Mouse (Mus musculus): Measurements from ENCODE around the gene Dpm3. TPM values are rescaled to one million over a fixed set of nuclear protein-coding genes. Genes with fewer than 3 reads are reported as not detected.

Dpm3 gene
- 152 TPM for polyA plus RNA-seq (2014; fragmentation: Illumina TruSeq; extraction: RNeasy Lipid Tissue Mini Kit (QIAGEN cat#74804); ENCODE audit: low read depth, low replicate concordance)

DNA sequence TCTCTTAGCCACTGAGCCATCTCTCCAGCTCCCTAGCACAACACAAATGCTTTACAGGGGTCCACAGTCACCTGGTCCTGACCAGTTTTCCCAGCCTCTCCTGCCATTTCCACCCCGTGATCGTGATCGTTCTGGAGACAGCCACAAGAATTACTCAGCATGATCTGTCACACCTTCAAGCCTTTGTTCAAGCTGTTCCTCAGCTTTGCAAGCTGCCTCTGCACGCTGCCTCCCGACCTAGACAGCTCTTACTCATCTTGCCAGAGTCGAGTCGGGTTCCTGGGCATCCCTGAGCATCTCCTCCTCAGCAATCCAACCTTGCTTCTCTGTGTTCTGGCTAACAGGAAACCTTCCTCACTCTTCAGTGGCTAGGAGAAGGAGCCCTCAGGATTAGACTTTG, at the start of gene Dpm3:
Gene Dpm3, plus strand, starts transcription at position 283 of the 400 bp plus-strand sequence.

DNA sequence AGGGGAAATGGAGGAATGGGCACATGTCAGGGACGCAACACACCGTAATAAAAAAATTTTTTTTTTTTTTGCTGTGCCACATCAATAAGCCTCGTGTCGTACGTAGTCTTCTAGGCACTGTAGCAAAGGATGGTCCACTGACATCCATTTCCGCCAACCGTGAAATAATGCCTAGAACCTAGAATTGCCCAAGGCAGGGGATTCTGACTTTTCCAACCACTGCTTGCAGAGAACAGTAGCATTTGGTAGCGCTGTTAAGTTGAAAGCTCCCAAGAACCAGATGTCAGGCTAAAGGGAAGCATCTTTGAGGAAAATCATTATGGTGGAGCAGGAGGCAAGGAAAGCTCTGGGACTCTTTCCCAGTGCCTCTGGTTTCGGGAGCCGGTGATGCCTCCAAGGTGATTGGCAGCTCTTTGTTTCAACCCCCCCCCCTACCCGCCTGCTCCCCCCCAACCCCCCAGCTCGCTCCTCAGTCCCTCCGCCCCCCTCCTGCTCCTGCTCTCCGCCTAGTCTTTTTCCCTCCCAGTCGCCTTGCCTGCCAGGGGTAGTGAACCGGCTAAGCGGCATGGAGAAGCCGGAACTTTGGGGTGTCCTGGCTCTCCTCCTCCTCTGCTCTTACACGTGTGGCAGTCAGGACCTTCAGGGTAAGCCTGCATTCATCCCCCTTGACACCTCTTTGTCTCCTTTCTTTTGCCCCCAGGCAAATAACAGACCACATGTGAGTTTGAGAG, 44.3 kb upstream of the Dpm3 start, which contains the start of gene Thbs3:
Gene Thbs3, plus strand, starts transcription at position 500 of the 731 bp plus-strand sequence.

DNA sequence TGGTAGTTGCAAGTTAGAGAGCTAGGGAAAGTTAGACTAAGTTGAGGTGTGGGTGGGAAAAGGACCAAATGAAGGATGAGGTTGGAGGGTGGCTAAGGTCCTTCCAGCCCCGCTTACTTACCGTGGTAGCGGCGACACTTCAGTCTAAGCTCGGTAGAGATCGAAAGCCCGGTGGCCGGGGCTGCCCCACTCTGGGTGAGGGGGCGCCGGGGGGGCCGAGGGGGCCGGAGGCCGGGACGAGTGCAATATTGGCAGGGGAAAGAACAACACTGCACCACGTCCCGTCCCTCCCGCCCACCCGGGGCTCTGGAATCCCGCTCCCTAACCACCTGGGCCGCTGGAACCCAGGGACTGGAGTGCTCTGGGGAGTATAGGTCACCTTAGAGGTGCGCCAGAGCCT, 32.3 kb upstream of the Dpm3 start, which contains the start of gene Mtx1:
Gene Mtx1, minus strand, starts transcription at position 189 of the 400 bp plus-strand sequence.

DNA sequence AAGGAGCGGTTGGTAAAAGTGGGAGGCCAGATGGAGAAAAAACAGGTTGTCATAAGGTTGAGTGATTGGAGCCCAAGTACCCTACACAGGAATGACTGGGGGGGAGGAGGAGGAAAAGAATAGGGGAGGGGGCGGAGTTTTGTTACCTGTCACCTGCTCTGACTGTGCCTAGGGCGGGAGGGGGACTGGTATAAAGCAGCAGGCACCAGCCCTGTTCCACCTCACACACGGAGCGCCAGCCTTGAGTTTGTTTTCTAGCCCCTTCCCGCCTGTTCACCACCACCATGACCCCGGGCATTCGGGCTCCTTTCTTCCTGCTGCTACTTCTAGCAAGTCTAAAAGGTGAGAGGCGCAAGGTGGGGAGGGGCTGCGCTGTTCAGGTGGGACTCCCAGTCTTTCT, 30.3 kb upstream of the Dpm3 start, which contains the start of gene Muc1:
Gene Muc1, plus strand, starts transcription at position 222 of the 400 bp plus-strand sequence.

DNA sequence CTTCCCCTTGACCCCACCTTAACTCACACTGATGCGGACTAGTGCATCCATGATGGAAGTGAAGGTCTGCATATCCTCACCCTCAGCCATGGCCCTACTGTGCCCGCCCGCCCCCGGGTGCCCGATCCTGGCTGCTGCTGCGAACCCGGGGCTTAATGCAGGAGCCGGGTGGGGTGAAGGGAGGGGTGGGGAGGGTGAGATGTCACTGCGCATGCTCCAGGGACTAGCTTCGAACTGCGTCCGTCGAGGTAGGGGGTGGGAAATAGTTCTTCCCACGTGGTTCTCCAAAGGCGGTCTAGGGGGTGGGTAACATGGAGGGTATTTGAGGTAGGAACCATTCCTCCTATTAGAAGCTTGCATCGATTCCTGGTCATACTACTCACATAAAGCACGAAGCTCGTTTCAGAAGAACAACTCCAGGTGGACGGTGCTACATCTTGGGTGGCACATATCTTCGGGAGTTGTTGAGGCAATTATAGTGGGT, 13.4 kb upstream of the Dpm3 start, which contains the start of gene Krtcap2:
Gene Krtcap2, plus strand, starts transcription at position 279 of the 484 bp plus-strand sequence.

DNA sequence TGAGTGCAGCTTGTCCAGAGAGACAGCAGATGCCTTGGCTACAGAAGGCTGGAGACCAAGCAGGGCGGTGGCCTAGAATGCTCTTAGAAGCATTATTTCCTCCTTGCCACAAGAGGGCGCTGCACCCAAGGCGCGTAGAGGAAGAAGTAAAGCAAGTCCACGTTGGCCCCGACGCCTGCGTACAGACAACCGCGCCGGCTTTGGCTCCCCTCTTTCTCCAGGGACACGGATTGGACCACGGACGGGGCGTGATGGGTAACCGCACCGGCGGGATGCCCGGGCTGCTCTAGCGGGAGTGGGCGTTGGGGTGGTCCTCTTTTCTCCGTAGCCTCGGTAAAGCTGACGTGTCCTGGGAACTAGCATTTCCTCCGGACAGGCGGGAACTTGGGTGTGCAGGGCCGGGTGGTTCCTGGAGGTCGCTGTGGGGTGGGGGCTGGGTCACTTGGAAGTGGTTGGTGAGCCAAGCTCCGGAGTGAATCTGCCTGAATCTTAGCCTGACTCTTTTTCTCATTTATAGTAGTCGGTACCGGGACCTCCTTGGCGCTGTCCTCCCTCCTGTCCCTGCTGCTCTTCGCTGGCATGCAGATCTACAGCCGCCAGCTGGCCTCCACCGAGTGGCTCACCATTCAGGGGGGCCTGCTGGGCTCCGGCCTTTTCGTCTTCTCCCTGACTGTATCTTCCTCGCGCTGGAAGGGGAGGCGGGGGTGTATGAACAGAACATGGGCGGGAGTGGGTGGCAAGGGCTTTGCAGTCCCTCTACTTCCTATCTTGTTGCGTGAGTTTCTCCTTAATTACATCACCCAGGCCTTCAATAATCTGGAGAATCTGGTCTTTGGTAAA, 12.7 kb upstream of the Dpm3 start, which contains the start of gene Trim46:
Gene Trim46, minus strand, starts transcription at position 49 of the 840 bp plus-strand sequence.

DNA sequence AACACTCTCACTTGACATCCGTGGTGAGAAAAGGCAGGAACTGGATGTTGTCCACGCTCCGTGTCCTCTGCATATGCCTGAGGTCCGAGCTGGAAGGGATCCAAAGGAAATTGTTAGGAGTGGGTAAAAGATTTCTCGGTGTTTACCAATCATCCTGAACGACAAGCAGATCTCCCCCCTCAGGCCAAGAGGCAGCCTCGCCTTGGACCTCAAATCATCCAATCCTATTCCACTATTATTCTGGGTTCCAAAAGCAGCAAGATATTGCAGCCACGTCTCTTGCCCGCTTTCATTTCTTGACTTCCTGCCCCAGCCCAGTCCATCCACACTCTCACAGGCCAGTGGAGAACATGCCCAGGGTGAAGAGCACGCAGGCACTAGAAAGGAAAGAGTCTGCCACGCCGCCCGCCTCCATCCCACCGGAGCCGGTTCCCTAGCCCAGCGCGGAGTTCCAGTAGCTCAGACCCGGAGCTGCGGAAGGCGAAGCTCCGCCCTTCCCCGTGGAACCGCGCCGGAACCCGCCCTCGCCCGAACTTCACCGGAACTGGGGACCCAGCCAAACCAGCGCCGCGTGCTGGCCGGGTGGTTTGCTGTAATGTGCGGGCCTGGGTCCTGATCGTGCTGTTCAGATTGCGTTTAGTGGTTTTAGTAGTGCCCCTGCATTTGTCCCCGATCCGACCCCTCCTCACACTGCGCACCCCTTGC, 11.0 kb downstream of the Dpm3 start, which contains the start of gene Slc50a1:
Gene Slc50a1, minus strand, starts transcription at position 520 of the 705 bp plus-strand sequence.

DNA sequence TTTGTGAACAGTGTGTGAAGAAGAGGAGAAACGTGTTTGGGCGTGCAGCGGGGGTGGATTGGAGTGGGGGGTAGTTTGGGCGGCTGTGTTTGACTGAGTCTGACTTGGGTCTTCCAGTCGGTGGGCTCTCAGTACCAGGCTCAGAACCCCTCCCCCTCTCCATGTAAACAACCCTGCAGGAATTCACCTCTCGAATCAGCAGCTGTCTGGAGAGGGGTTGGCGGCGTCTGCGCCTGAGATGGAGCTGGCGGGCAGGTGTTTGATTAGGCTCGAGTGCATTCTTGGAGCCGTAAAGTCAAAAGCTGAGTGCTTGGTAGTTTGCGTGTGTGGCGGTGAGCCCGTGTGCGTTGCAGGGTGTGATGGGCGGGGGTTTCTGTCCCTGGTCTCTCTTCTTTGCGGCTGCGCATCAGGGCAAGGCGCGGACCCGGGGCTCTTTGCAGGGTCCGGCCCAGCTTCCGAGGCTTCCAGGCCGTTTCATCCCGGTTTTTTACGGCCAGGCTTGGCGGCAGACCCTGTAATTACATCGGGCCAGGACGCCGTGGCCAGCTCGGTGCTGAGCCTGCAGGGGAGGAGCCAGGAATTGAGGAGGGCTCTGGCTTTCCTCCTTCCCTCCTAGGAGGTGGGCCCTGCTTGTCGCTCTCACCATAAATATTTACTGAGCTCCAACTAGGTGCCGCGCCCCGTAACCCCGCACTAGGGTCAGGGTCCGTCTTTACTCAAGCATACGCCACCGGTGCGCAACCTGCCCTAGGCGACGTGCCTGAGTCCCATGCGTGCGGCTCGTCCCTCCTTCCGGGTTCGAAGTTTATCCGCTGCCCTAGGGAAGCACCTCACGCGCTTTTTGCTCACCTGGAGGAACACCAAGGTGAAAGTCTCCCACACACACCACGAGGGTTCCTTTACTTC, 21.7 kb downstream of the Dpm3 start, which contains the start of gene Efna1:
Gene Efna1, minus strand, starts transcription at position 537 of the 906 bp plus-strand sequence.

Other genes starting within 250 kb of the Dpm3 start
- gene Rusc1, start 166.0 kb upstream of the Dpm3 start, polyA plus RNA-seq (2014; fragmentation: Illumina TruSeq; extraction: RNeasy Lipid Tissue Mini Kit (QIAGEN cat#74804); ENCODE audit: low read depth, low replicate concordance) = 22.7 TPM
- not detected for gene Gm43738, start 158.3 kb upstream of the Dpm3 start, polyA plus RNA-seq (2014; fragmentation: Illumina TruSeq; extraction: RNeasy Lipid Tissue Mini Kit (QIAGEN cat#74804); ENCODE audit: low read depth, low replicate concordance)
- gene Fdps, start 157.4 kb upstream of the Dpm3 start, polyA plus RNA-seq (2014; fragmentation: Illumina TruSeq; extraction: RNeasy Lipid Tissue Mini Kit (QIAGEN cat#74804); ENCODE audit: low read depth, low replicate concordance) = 175 TPM
- gene Pklr, start 123.2 kb upstream of the Dpm3 start, polyA plus RNA-seq (2014; fragmentation: Illumina TruSeq; extraction: RNeasy Lipid Tissue Mini Kit (QIAGEN cat#74804); ENCODE audit: low read depth, low replicate concordance) = 7.9 TPM
- 0.24 TPM for gene Hcn3, start 99.2 kb upstream of the Dpm3 start, polyA plus RNA-seq (2014; fragmentation: Illumina TruSeq; extraction: RNeasy Lipid Tissue Mini Kit (QIAGEN cat#74804); ENCODE audit: low read depth, low replicate concordance)
- gene Clk2, start 94.6 kb upstream of the Dpm3 start, polyA plus RNA-seq (2014; fragmentation: Illumina TruSeq; extraction: RNeasy Lipid Tissue Mini Kit (QIAGEN cat#74804); ENCODE audit: low read depth, low replicate concordance) = 51.5 TPM
- gene Scamp3, start 81.9 kb upstream of the Dpm3 start, polyA plus RNA-seq (2014; fragmentation: Illumina TruSeq; extraction: RNeasy Lipid Tissue Mini Kit (QIAGEN cat#74804); ENCODE audit: low read depth, low replicate concordance) = 56.1 TPM
- gene Fam189b, start 76.2 kb upstream of the Dpm3 start, polyA plus RNA-seq (2014; fragmentation: Illumina TruSeq; extraction: RNeasy Lipid Tissue Mini Kit (QIAGEN cat#74804); ENCODE audit: low read depth, low replicate concordance) = 5.8 TPM
- 67.8 TPM for gene Gba, start 56.4 kb upstream of the Dpm3 start, polyA plus RNA-seq (2014; fragmentation: Illumina TruSeq; extraction: RNeasy Lipid Tissue Mini Kit (QIAGEN cat#74804); ENCODE audit: low read depth, low replicate concordance)
- 30.3 TPM for gene Thbs3, start 44.2 kb upstream of the Dpm3 start, polyA plus RNA-seq (2014; fragmentation: Illumina TruSeq; extraction: RNeasy Lipid Tissue Mini Kit (QIAGEN cat#74804); ENCODE audit: low read depth, low replicate concordance)
- gene Mtx1, start 32.3 kb upstream of the Dpm3 start, polyA plus RNA-seq (2014; fragmentation: Illumina TruSeq; extraction: RNeasy Lipid Tissue Mini Kit (QIAGEN cat#74804); ENCODE audit: low read depth, low replicate concordance) = 92.5 TPM
- gene Muc1, start 30.3 kb upstream of the Dpm3 start, polyA plus RNA-seq (2014; fragmentation: Illumina TruSeq; extraction: RNeasy Lipid Tissue Mini Kit (QIAGEN cat#74804); ENCODE audit: low read depth, low replicate concordance) = 1.0 TPM
- gene Krtcap2, start 13.4 kb upstream of the Dpm3 start, polyA plus RNA-seq (2014; fragmentation: Illumina TruSeq; extraction: RNeasy Lipid Tissue Mini Kit (QIAGEN cat#74804); ENCODE audit: low read depth, low replicate concordance) = 96.9 TPM
- 2.9 TPM for gene Trim46, start 13.0 kb upstream of the Dpm3 start, polyA plus RNA-seq (2014; fragmentation: Illumina TruSeq; extraction: RNeasy Lipid Tissue Mini Kit (QIAGEN cat#74804); ENCODE audit: low read depth, low replicate concordance)
- 135 TPM for gene Slc50a1, start 11.2 kb downstream of the Dpm3 start, polyA plus RNA-seq (2014; fragmentation: Illumina TruSeq; extraction: RNeasy Lipid Tissue Mini Kit (QIAGEN cat#74804); ENCODE audit: low read depth, low replicate concordance)
- gene Efna1, start 21.8 kb downstream of the Dpm3 start, polyA plus RNA-seq (2014; fragmentation: Illumina TruSeq; extraction: RNeasy Lipid Tissue Mini Kit (QIAGEN cat#74804); ENCODE audit: low read depth, low replicate concordance) = 26.1 TPM
- gene Efna3, start 63.6 kb downstream of the Dpm3 start, polyA plus RNA-seq (2014; fragmentation: Illumina TruSeq; extraction: RNeasy Lipid Tissue Mini Kit (QIAGEN cat#74804); ENCODE audit: low read depth, low replicate concordance) = 1.3 TPM
- gene Efna4, start 78.7 kb downstream of the Dpm3 start, polyA plus RNA-seq (2014; fragmentation: Illumina TruSeq; extraction: RNeasy Lipid Tissue Mini Kit (QIAGEN cat#74804); ENCODE audit: low read depth, low replicate concordance) = 3.4 TPM
- gene Adam15, start 90.6 kb downstream of the Dpm3 start, polyA plus RNA-seq (2014; fragmentation: Illumina TruSeq; extraction: RNeasy Lipid Tissue Mini Kit (QIAGEN cat#74804); ENCODE audit: low read depth, low replicate concordance) = 145 TPM
- 2.8 TPM for gene Dcst2, start 102.6 kb downstream of the Dpm3 start, polyA plus RNA-seq (2014; fragmentation: Illumina TruSeq; extraction: RNeasy Lipid Tissue Mini Kit (QIAGEN cat#74804); ENCODE audit: low read depth, low replicate concordance)
- gene Dcst1, start 105.9 kb downstream of the Dpm3 start, polyA plus RNA-seq (2014; fragmentation: Illumina TruSeq; extraction: RNeasy Lipid Tissue Mini Kit (QIAGEN cat#74804); ENCODE audit: low read depth, low replicate concordance) = 5.4 TPM
- gene Zbtb7b, start 135.4 kb downstream of the Dpm3 start, polyA plus RNA-seq (2014; fragmentation: Illumina TruSeq; extraction: RNeasy Lipid Tissue Mini Kit (QIAGEN cat#74804); ENCODE audit: low read depth, low replicate concordance) = 52.0 TPM
- gene Lenep, start 143.4 kb downstream of the Dpm3 start, polyA plus RNA-seq (2014; fragmentation: Illumina TruSeq; extraction: RNeasy Lipid Tissue Mini Kit (QIAGEN cat#74804); ENCODE audit: low read depth, low replicate concordance) = 1.8 TPM
- gene Flad1, start 152.5 kb downstream of the Dpm3 start, polyA plus RNA-seq (2014; fragmentation: Illumina TruSeq; extraction: RNeasy Lipid Tissue Mini Kit (QIAGEN cat#74804); ENCODE audit: low read depth, low replicate concordance) = 24.9 TPM
- 34.3 TPM for gene Cks1b, start 159.0 kb downstream of the Dpm3 start, polyA plus RNA-seq (2014; fragmentation: Illumina TruSeq; extraction: RNeasy Lipid Tissue Mini Kit (QIAGEN cat#74804); ENCODE audit: low read depth, low replicate concordance)
- 76.1 TPM for gene Shc1, start 159.1 kb downstream of the Dpm3 start, polyA plus RNA-seq (2014; fragmentation: Illumina TruSeq; extraction: RNeasy Lipid Tissue Mini Kit (QIAGEN cat#74804); ENCODE audit: low read depth, low replicate concordance)
- 30.1 TPM for gene Pygo2, start 170.9 kb downstream of the Dpm3 start, polyA plus RNA-seq (2014; fragmentation: Illumina TruSeq; extraction: RNeasy Lipid Tissue Mini Kit (QIAGEN cat#74804); ENCODE audit: low read depth, low replicate concordance)
- 70.3 TPM for gene Pbxip1, start 177.3 kb downstream of the Dpm3 start, polyA plus RNA-seq (2014; fragmentation: Illumina TruSeq; extraction: RNeasy Lipid Tissue Mini Kit (QIAGEN cat#74804); ENCODE audit: low read depth, low replicate concordance)
- 74.9 TPM for gene Pmvk, start 195.2 kb downstream of the Dpm3 start, polyA plus RNA-seq (2014; fragmentation: Illumina TruSeq; extraction: RNeasy Lipid Tissue Mini Kit (QIAGEN cat#74804); ENCODE audit: low read depth, low replicate concordance)

All from adipose tissue, adult 10 weeks (tissue).